Mouse (Mus musculus) liver, embryonic 12.5 days (tissue): ENCODE data around the gene Vmn2r22. TPM values are rescaled to one million over a fixed set of nuclear protein-coding genes. Genes with fewer than 3 reads are reported as not detected.
"Not testable (repeated sequence)": the region's sequence is repeated elsewhere in the genome, so short reads cannot be mapped to it uniquely, and the experiment has no call there.

Source experiments
- ATAC-seq: fragments of 200-750 bp; cut with Nextera tagmentation; 2 replicates; pipeline ENCODE4 v1.8.0; 2017; ENCODE audit warnings: moderate number of reproducible peaks, mild to moderate bottlenecking, moderate library complexity
- H3K27ac ChIP-seq: fragments of 300-500 bp; sonication (generic); 2 replicates; pipeline ENCODE4 v1.5.1; 2016; ENCODE audit warnings: mild to moderate bottlenecking
- H3K27me3 ChIP-seq: fragments of 300-500 bp; sonication (generic); replicated peaks from 2 replicates; pipeline ENCODE4 v1.6.1; 2016; ENCODE audit warnings: mild to moderate bottlenecking, moderate library complexity
- H3K36me3 ChIP-seq: fragments of 300-500 bp; sonication (generic); 2 replicates; pipeline ENCODE4 v1.6.1; 2016; ENCODE audit warnings: mild to moderate bottlenecking, moderate library complexity
- H3K4me1 ChIP-seq: fragments of 300-500 bp; sonication (generic); 2 replicates; pipeline ENCODE4 v1.6.1; 2016
- H3K4me2 ChIP-seq: fragments of 300-500 bp; sonication (generic); 2 replicates; pipeline ENCODE4 v1.6.1; 2016; ENCODE audit warnings: mild to moderate bottlenecking, moderate library complexity
- H3K4me3 ChIP-seq: fragments of 300-500 bp; sonication (generic); 2 replicates; pipeline ENCODE4 v1.5.1; 2016; ENCODE audit warnings: mild to moderate bottlenecking, moderate library complexity
- H3K9ac ChIP-seq: fragments of 300-500 bp; sonication (generic); 2 replicates; pipeline ENCODE4 v1.6.1; 2016; ENCODE audit warnings: mild to moderate bottlenecking, moderate library complexity
- H3K9me3 ChIP-seq: fragments of 300-500 bp; sonication (generic); replicated peaks from 2 replicates; pipeline ENCODE4 v1.6.1; 2016; ENCODE audit warnings: mild to moderate bottlenecking, moderate library complexity
- WGBS: fragments of 180-500 bp; shearing (Covaris S2); methylation state at CpG from one replicate; pipeline ENCODE4 v1.1.7; 2016; ENCODE audit not compliant: insufficient replicate concordance; 5-methylcytosine and 5-hydroxymethylcytosine counted together
- polyA plus RNA-seq: library from polyadenylated mRNA; unstranded; fragments of >200 nt; fragmentation: Nextera tagmentation; extraction: Ambion mirVana; gene quantifications from 2 replicates; pipeline ENCODE4 v1.2.1, GENCODE M21; 2016

The Vmn2r22 gene
- polyA plus RNA-seq = not detected in 2 replicates

DNA sequence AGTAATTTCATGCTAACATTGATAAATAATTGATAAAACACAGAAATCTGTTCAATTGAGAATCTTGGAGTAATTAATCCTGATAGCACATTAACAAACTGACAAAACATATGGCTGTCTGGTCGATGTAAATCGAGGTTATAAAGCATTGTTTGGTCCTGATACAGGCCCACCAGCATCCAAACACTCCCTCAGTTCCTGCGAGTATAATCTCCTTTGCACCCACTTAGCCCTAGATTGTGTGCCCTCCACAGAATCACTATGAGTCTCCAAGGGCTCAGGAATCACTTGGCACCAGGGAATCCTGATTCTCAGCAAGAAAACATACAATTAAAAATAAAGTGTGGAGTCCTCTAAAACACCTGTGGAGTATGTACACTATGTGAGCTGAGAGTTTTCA, at the start of gene Vmn2r22:
TSS of gene Vmn2r22 (minus strand) at position 101 of the 400 bp plus-strand sequence.
- 43% methylated on average over 3 of the region's 3 CpGs for WGBS
- not testable (repeated sequence) for H3K4me3 ChIP-seq, H3K27me3 ChIP-seq, H3K4me1 ChIP-seq, H3K9me3 ChIP-seq, H3K27ac ChIP-seq, H3K4me2 ChIP-seq, H3K36me3 ChIP-seq, ATAC-seq, H3K9ac ChIP-seq

DNA sequence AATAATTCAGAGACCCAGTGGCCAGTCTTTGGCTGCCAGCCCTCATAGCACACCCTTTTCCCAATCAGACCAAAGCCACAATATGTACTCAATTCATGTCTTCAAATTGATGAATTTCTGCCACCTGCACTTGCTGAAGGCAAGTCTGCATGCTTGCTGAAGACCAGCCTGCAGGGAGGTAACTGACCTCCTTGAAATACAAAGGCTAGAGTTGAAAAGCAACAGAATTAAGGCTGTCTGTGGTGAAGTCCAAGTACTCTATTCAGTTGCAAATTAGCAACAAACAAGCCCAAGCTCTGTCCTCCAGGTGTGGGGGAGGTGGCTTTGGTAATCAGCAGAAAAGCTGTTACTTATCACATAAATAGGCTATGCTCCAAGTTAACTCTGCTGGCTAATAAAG, 46.7 kb upstream of the Vmn2r22 start:
- no peaks in the 10 kb centered on the region for H3K4me1 ChIP-seq
- no peak overlapping the region for H3K9ac ChIP-seq
- H3K4me3 ChIP-seq = no peak overlapping the region
- no peak overlapping the region for H3K4me2 ChIP-seq
- no peaks in the 10 kb centered on the region for H3K27me3 ChIP-seq
- H3K9me3 ChIP-seq = no peaks in the 10 kb centered on the region
- no peak for ATAC-seq
- H3K27ac ChIP-seq = no peak overlapping the region
- H3K36me3 ChIP-seq = no peaks in the 10 kb centered on the region

- ATAC-seq, H3K36me3 ChIP-seq, H3K4me3 ChIP-seq, H3K9me3 ChIP-seq, H3K4me2 ChIP-seq, H3K4me1 ChIP-seq, H3K9ac ChIP-seq, H3K27me3 ChIP-seq, H3K27ac ChIP-seq: not testable (repeated sequence)
- 48% methylated on average over 1 of the region's 1 CpGs for whole genome bisulfite sequencing
Measured at GRCm38 (mm10) chr6:123696639-123697038, 46.1 kb upstream of the Vmn2r22 start.

GRCm38 (mm10) chr6:123657040-123657439, 6.5 kb upstream of the Vmn2r22 start:
- H3K27me3 ChIP-seq = no peaks in the 10 kb centered on the region
- no peak overlapping the region for H3K9ac ChIP-seq
- H3K4me3 ChIP-seq = no peak overlapping the region
- no peaks in the 10 kb centered on the region for H3K36me3 ChIP-seq
- ATAC-seq = no peak
- H3K4me2 ChIP-seq = no peak overlapping the region
- no peaks in the 10 kb centered on the region for H3K9me3 ChIP-seq
- H3K27ac ChIP-seq = no peak overlapping the region
- H3K4me1 ChIP-seq = no peaks in the 10 kb centered on the region
- WGBS = 35% methylated on average over 6 of the region's 6 CpGs

DNA sequence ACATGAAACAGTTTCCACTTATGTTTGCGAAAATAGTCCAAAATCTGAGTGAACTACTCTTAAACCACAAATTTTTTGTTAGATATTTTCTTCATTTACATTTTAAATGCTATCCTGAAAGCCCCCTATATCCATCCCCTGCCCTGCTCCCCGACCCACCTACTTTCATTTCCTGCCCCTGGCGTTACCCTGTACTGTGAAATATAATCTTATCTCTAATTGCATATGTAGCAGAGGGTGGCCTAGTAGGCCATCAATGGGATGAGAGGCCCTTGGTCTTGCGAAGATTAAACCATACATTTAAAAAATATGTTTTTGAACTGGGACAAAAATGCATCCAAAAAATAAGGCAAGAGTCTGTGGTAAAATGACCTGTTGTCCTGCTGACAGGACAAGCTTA, 11.1 kb downstream of the Vmn2r22 start:
- not testable (repeated sequence) for H3K27me3 ChIP-seq, H3K36me3 ChIP-seq, H3K4me2 ChIP-seq, H3K9me3 ChIP-seq, H3K9ac ChIP-seq, H3K4me1 ChIP-seq, H3K27ac ChIP-seq, H3K4me3 ChIP-seq
- 43% methylated on average over 4 of the region's 4 CpGs for WGBS
- peak; percentile 83 for ATAC-seq

GRCm38 (mm10) chr6:123623784-123624183, 26.7 kb downstream of the Vmn2r22 start:
- H3K9me3 ChIP-seq = not testable (repeated sequence)
- WGBS = no CpG with 5 or more reads among the region's 2 CpGs

GRCm38 (mm10) chr6:123588368-123588767, 62.2 kb downstream of the Vmn2r22 start:
- H3K27ac ChIP-seq, H3K4me3 ChIP-seq, H3K36me3 ChIP-seq, H3K4me2 ChIP-seq, ATAC-seq, H3K9ac ChIP-seq, H3K27me3 ChIP-seq, H3K9me3 ChIP-seq, H3K4me1 ChIP-seq: not testable (repeated sequence)
- no CpG with 5 or more reads among the region's 5 CpGs for WGBS

More at GRCm38 (mm10) chr6:123623784-123624183, 26.7 kb downstream of the Vmn2r22 start:
- not testable (repeated sequence) for H3K4me2 ChIP-seq, H3K4me3 ChIP-seq, H3K27me3 ChIP-seq, H3K9ac ChIP-seq, ATAC-seq, H3K36me3 ChIP-seq, H3K27ac ChIP-seq, H3K4me1 ChIP-seq

DNA sequence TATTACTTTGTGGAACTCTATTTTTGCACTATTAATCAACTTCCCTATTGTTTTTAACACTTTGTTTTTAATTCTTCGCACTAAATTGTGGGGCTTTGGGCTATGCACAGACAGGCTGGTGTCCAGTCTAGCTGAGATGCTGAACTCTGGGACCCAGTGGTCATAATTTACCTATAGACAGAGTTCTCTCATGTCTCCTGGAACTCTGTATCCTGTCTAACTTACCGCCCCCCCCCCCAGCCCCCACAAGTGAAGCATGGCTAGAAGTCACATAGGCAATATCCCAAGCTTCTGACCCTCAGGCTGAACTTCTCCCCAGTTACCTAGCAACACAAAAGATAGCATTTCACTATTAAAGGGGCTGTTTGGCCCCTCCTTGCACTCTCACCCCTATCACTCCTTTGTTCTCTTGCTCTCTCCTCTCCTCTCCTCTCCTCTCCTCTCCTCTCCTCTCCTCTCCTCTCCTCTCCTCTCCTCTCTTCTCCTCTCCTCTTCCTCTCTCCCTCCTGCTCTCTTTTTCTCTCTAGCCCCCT, 62.7 kb downstream of the Vmn2r22 start:
- not testable (repeated sequence) for H3K27ac ChIP-seq, H3K27me3 ChIP-seq, ATAC-seq, H3K4me2 ChIP-seq, H3K9ac ChIP-seq, H3K4me1 ChIP-seq, H3K4me3 ChIP-seq, H3K9me3 ChIP-seq, H3K36me3 ChIP-seq
- no CpG with 5 or more reads among the region's 2 CpGs for WGBS

- not testable (repeated sequence) for H3K36me3 ChIP-seq, H3K9ac ChIP-seq, H3K4me2 ChIP-seq, H3K27me3 ChIP-seq, H3K9me3 ChIP-seq, H3K4me1 ChIP-seq, H3K4me3 ChIP-seq, H3K27ac ChIP-seq
- no CpG with 5 or more reads among the region's 1 CpGs for WGBS
- peak; percentile 54 for ATAC-seq
Measured at GRCm38 (mm10) chr6:123583988-123584387, 66.5 kb downstream of the Vmn2r22 start.

DNA sequence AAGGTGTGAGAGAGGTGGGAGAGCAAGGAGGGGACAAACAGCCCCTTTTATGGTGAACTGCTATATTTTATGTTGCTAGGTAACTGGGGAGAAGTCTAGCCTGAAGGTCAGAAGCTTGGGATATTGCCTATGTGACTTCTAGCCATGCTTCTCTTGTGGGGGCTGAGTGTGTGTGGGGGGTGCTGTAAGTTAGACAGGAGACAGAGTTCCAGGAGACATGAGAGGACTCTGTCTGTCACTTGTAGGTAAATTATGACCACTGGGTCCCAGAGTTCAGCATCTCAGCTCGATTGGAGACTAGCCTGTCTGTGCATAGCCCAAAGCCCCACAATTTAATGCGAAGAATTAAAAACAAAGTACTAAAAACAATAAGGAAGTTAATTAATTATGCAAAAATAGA, 75.8 kb downstream of the Vmn2r22 start:
- H3K4me1 ChIP-seq, H3K27ac ChIP-seq, H3K4me2 ChIP-seq, H3K36me3 ChIP-seq, H3K9ac ChIP-seq, H3K9me3 ChIP-seq, ATAC-seq, H3K4me3 ChIP-seq, H3K27me3 ChIP-seq: not testable (repeated sequence)
- no CpG with 5 or more reads among the region's 2 CpGs for WGBS

Other genes with a start within 250 kb of the Vmn2r22 start
- gene Vmn2r20, start 232.6 kb downstream of the Vmn2r22 start, polyA plus RNA-seq = not detected in 2 replicates
- gene Vmn2r21, start 117.3 kb downstream of the Vmn2r22 start, polyA plus RNA-seq = not detected in 2 replicates
- not detected in 2 replicates for gene Vmn2r23, start 51.9 kb upstream of the Vmn2r22 start, polyA plus RNA-seq
- gene Vmn2r24, start 128.2 kb upstream of the Vmn2r22 start, polyA plus RNA-seq = not detected in 2 replicates
- gene Vmn2r25, start 202.7 kb upstream of the Vmn2r22 start, polyA plus RNA-seq = not detected in 2 replicates